Mouse (Mus musculus) ES-E14 (cell line): Measurements from ENCODE around the gene Cib1. TPM values are rescaled to one million over a fixed set of nuclear protein-coding genes. Genes with fewer than 3 reads are reported as not detected.

ENCODE experiments used
- DNase-seq: peaks from one replicate; pipeline ENCODE4 v3.0.0-alpha.2; 2013; ENCODE audit warnings: low read depth, low spot score
- H3K27ac ChIP-seq: 2 replicates; pipeline ENCODE4 v1.5.1; 2012; ENCODE audit warnings: low read depth, mild to moderate bottlenecking, low read length, moderate library complexity, mixed read lengths; ENCODE audit not compliant: poor library complexity, insufficient read depth, severe bottlenecking
- H3K36me3 ChIP-seq: 2 replicates; pipeline ENCODE4 v1.6.1; 2012; ENCODE audit warnings: mild to moderate bottlenecking, low read length, moderate library complexity, mixed read lengths; ENCODE audit not compliant: control insufficient read depth, poor library complexity, insufficient read depth, severe bottlenecking
- H3K4me1 ChIP-seq, 2 experiments: fragments of 150-350 bp in 1 of 2; sonication (generic) in 1 of 2; 2 replicates each; pipeline ENCODE4 v1.6.1; 2012; ENCODE audit warnings: low read length in 2 of 2, mild to moderate bottlenecking in 1 of 2, mixed read lengths in 1 of 2; ENCODE audit not compliant: control insufficient read depth in 2 of 2, insufficient read depth in 2 of 2, poor library complexity in 1 of 2
- H3K4me3 ChIP-seq, 2 experiments: fragments of 150-350 bp in 1 of 2; sonication (generic) in 1 of 2; 2 replicates each; pipeline ENCODE4 v1.5.1; 2012; ENCODE audit warnings: low read length in 2 of 2, low read depth in 1 of 2, mild to moderate bottlenecking in 1 of 2, mixed read lengths in 1 of 2; ENCODE audit not compliant: insufficient read depth in 1 of 2, poor library complexity in 1 of 2, severe bottlenecking in 1 of 2
- H3K9ac ChIP-seq: 2 replicates; pipeline ENCODE4 v1.6.1; 2012; ENCODE audit warnings: low read depth, mild to moderate bottlenecking, low read length, mixed read lengths; ENCODE audit not compliant: poor library complexity, insufficient read depth, severe bottlenecking
- H3K9me3 ChIP-seq: fragments of 150-350 bp; sonication (generic); 2 replicates; pipeline ENCODE4 v1.6.1; 2012; ENCODE audit warnings: low read depth, mild to moderate bottlenecking, low read length; ENCODE audit not compliant: control insufficient read depth, insufficient read depth
- CHD2 ChIP-seq: IDR thresholded peaks from 2 replicates; pipeline ENCODE4 v1.6.1; 2014; ENCODE audit warnings: mild to moderate bottlenecking, low read depth, low read length, inconsistent platforms
- HCFC1 ChIP-seq: IDR thresholded peaks from 2 replicates; pipeline ENCODE4 v1.6.1; 2012; ENCODE audit warnings: low read length, inconsistent platforms, borderline replicate concordance; ENCODE audit not compliant: insufficient read depth
- MAFK ChIP-seq: IDR thresholded peaks from 2 replicates; pipeline ENCODE4 v1.6.1; 2014; ENCODE audit warnings: mild to moderate bottlenecking, low read depth, low read length, inconsistent platforms; ENCODE audit not compliant: insufficient read depth
- ZC3H11A ChIP-seq: IDR thresholded peaks from 2 replicates; pipeline ENCODE4 v1.6.1; 2012; ENCODE audit warnings: low read depth, mild to moderate bottlenecking, inconsistent platforms, low read length, borderline replicate concordance
- ZNF384 ChIP-seq: IDR thresholded peaks from 2 replicates; pipeline ENCODE4 v1.6.1; 2012; ENCODE audit warnings: low read depth, low read length, inconsistent platforms
- in situ Hi-C, 2 experiments: fragments of 600-800 bp; cut with MboI; formaldehyde crosslinking; loops; one replicate each; pipeline ENCODE4 v1.15.1; 2025; ENCODE audit warnings: low sequenced_read_pairs in 2 of 2, inconsistent platforms in 1 of 2; ENCODE audit not compliant: unreplicated experiment in 2 of 2
- total RNA-seq: library from RNA; depleted of rRNA; stranded (reverse); fragments of 300-350 nt; gene quantifications from 2 replicates; pipeline ENCODE4 v1.2.3, GENCODE M21; 2012

The Cib1 gene
- total RNA-seq, 1 experiment = 59.7 TPM

- H3K27ac ChIP-seq = peak overlapping the region; percentile 99
- peaks cover 15 to 26% of the 10 kb centered on the region in 2 experiments; a peak in 3 of 4 replicates for H3K4me1 ChIP-seq
Measured at GRCm38 (mm10) chr7:80186021-80186420, 46.6 kb downstream of the Cib1 start.

DNA sequence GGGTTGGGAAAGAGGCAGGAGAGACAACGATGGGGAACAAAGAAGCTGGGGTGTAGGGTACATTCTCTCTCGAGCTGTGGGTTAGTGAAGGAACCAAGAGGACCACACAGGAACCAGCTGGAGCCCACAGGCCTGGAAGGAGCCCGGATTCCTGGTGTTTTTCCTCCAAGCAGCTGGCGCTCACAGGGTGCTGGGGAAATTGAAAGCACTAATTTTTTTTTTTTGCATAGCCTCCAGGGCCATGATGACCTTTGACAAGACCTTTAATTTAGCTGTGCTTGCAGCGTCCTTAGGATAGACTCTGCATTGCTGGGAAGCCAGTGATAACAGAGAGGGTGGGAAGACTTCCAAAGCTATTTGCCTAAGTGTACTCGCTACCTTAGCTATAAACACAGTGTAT is 47.6 kb downstream of the Cib1 start:
- H3K4me1 ChIP-seq = peaks cover 15 to 18% of the 10 kb centered on the region in 2 experiments; a peak in 3 of 4 replicates
- no peaks in the 10 kb centered on the region for H3K9me3 ChIP-seq
- no peak for DNase-seq
- H3K27ac ChIP-seq = peak overlapping the region; percentile 99; the same call in 1 of the 2 replicates
- no peak overlapping the region for H3K4me3 ChIP-seq
- no peaks in the 10 kb centered on the region for H3K36me3 ChIP-seq
- TF ChIP-seq HCFC1 (no peak), ZNF384 (no peak), MAFK (no peak), ZC3H11A (no peak), CHD2 (no peak)
- H3K9ac ChIP-seq = peak overlapping the region; percentile 15; the same call in 1 of the 2 replicates
- in situ Hi-C loops = no loop called here

More at GRCm38 (mm10) chr7:80186021-80186420, 46.6 kb downstream of the Cib1 start:
- DNase-seq = peak; percentile 76
- peak overlapping the region; percentile 88 for H3K9ac ChIP-seq
- TF ChIP-seq HCFC1 (0 out of 2 replicates have a peak, but pooled peaks have one; percentile 4), ZNF384 (no peak)
- H3K9me3 ChIP-seq = no peaks in the 10 kb centered on the region
- peak overlapping the region; percentile 50 to 85 for H3K4me3 ChIP-seq
- in situ Hi-C loops = no loop called here
- H3K36me3 ChIP-seq = no peaks in the 10 kb centered on the region

- TF ChIP-seq ZNF384 = 0 out of 2 replicates have a peak, but pooled peaks have one; percentile 13
- TF ChIP-seq MAFK = no peak
- Histone ChIP-seq H3K27ac (peak overlapping the region; percentile 99; the same call in 1 of the 2 replicates), H3K9me3 (no peaks in the 10 kb centered on the region), H3K4me1 (peaks cover 11 to 16% of the 10 kb centered on the region in 2 experiments; a peak in 3 of 4 replicates), H3K36me3 (no peaks in the 10 kb centered on the region), H3K9ac (peak overlapping the region; percentile 15; the same call in 1 of the 2 replicates), H3K4me3 (no peak overlapping the region)
- in situ Hi-C loops = no loop called here
- no peak for DNase-seq
Measured at GRCm38 (mm10) chr7:80184551-80184950, 48.1 kb downstream of the Cib1 start.

GRCm38 (mm10) chr7:80183969-80184368 is 48.6 kb downstream of the Cib1 start:
- Histone ChIP-seq H3K4me1 (peaks cover 8 to 16% of the 10 kb centered on the region in 2 experiments; a peak in 3 of 4 replicates), H3K9ac (no peak overlapping the region), H3K4me3 (no peak overlapping the region), H3K9me3 (no peaks in the 10 kb centered on the region), H3K36me3 (no peaks in the 10 kb centered on the region), H3K27ac (no peak overlapping the region; the same call in 1 of the 2 replicates)
- DNase-seq = no peak
- TF ChIP-seq MAFK = no peak
- TF ChIP-seq ZC3H11A = no peak
- no peak for TF ChIP-seq CHD2
- TF ChIP-seq HCFC1 = no peak
- TF ChIP-seq ZNF384 = no peak
- in situ Hi-C loops = no loop called here

GRCm38 (mm10) chr7:80183466-80183865 is 49.1 kb downstream of the Cib1 start:
- Histone ChIP-seq H3K36me3 (no peaks in the 10 kb centered on the region), H3K9ac (no peak overlapping the region), H3K4me1 (peaks cover 8 to 16% of the 10 kb centered on the region in 2 experiments; a peak in 3 of 4 replicates), H3K4me3 (no peak overlapping the region), H3K9me3 (no peaks in the 10 kb centered on the region), H3K27ac (no peak overlapping the region)
- TF ChIP-seq HCFC1 = no peak
- TF ChIP-seq MAFK = no peak
- TF ChIP-seq ZNF384 = no peak
- TF ChIP-seq ZC3H11A = no peak
- TF ChIP-seq CHD2 = no peak
- DNase-seq = no peak
- in situ Hi-C loops = no loop called here
